Mouse (Mus musculus): ENCODE measurements around the gene Pkig.
"Not testable (repeated sequence)": the region's sequence is repeated elsewhere in the genome, so short reads cannot be mapped to it uniquely, and the experiment has no call there.

Pkig gene

GRCm38 (mm10) chr2:163657975-163658886 lies at the start of gene Pkig:
TSS of gene Pkig (plus strand) at chr2:163658386.
- DNase-seq (ENCODE audit: low read depth, low spot score): peak; percentile 92

- DNase-seq (ENCODE audit: low read depth, low spot score): no peak
Measured at GRCm38 (mm10) chr2:163609281-163609975, 48.8 kb upstream of the Pkig start.

DNA sequence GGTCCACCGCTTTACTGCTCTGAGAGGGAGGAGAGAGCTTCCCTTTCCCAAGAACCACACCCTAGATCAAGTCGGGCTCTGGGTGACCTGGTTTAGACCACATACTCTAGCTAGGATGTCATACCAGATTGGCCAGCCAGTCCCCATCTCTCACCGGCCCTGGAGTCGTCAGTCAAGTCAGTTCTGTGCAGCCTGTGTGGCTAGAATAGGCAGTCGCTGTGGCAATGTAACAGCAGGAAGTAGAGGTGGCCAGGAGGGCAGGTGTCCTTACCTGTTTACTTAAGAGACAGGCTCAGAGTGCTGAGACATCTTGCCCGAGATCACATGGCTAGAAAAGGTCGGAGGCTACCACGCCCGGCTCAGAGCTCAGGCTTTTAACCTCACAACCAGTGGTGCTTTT lies 47.0 kb upstream of the Pkig start:
- DNase-seq (ENCODE audit: low read depth, low spot score): peak; percentile 32

DNA sequence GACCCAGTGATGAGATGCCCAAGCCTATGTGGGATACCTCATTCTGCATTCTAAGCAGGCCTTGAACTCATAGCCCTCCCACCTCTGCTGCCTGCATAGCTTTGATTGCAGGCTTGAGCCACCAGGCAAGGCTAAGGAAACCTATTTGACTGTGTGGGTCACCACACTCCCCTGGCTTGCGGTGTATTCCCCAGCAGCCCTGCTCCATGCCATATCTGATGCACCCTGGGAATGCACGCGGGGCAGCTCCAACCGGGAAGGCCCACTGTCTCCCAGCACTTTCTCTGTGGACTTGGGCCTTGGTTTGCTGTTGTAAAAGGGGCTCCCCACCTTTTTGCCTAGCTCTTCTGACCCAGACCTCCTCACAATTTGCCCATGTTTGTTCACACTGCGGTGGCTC lies 45.0 kb upstream of the Pkig start:
- no peak for DNase-seq (ENCODE audit: low read depth, low spot score)

DNA sequence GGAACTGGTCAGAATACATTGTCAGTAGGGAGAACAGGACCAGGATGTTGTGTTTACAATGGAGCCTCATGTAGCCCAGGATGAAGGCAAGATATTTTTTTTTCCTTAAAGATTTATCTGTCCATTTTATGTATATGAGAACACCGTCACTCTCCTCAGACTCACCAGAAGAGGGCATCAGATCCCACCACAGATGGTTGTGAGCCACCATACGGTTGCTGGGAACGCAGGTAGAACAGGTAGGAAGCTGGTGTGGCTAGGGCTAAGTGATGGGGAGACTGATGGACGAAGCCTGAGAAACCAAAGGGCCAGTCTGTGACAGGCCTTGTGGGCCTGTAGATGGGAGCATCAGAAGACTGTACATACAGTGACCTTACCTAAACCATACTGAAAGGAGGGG lies 44.2 kb upstream of the Pkig start:
- DNase-seq (ENCODE audit: low read depth, low spot score): no peak

- no peak for DNase-seq (ENCODE audit: low read depth, low spot score)
Measured at GRCm38 (mm10) chr2:163615401-163615800, 42.8 kb upstream of the Pkig start.

GRCm38 (mm10) chr2:163615906-163616651 lies 42.1 kb upstream of the Pkig start:
- DNase-seq (ENCODE audit: low read depth, low spot score): no peak

- DNase-seq (ENCODE audit: low read depth, low spot score): no peak
Measured at GRCm38 (mm10) chr2:163616652-163617227, 41.4 kb upstream of the Pkig start.

DNA sequence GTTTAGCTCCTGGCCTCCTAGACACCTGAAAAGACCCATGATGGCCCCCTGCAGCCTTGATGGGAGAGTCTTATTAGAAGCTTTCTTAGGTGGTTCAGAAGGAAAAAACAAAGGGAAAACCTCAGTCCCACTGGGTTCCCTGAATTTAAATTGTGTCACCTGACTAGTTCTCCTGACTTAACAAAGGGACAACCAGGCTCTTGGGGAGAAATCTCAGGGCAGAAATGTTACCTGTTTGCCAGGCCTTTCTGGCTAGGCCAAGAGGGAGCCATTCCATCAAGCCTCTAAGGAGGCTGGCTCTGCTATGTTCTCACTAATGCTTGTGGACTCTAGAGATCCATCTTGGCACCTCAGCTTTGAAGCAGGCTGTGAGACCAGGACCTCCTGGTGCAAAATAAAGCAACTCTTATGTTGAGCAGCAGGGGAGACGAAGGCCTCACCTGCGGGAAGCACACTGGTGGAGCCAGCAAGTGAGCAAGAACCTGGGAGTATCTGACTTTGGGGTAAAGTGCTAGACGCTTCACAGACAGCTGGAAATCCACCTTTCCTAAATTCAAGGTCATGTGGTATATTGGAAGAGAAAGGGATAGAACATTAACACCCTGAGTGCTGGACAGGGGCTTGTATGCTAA lies 40.8 kb upstream of the Pkig start:
- no peak for DNase-seq (ENCODE audit: low read depth, low spot score)

GRCm38 (mm10) chr2:163617874-163618273 lies 40.3 kb upstream of the Pkig start:
- no peak for DNase-seq (ENCODE audit: low read depth, low spot score)

GRCm38 (mm10) chr2:163620451-163620850 lies 37.7 kb upstream of the Pkig start:
- DNase-seq (ENCODE audit: low read depth, low spot score): no peak

DNA sequence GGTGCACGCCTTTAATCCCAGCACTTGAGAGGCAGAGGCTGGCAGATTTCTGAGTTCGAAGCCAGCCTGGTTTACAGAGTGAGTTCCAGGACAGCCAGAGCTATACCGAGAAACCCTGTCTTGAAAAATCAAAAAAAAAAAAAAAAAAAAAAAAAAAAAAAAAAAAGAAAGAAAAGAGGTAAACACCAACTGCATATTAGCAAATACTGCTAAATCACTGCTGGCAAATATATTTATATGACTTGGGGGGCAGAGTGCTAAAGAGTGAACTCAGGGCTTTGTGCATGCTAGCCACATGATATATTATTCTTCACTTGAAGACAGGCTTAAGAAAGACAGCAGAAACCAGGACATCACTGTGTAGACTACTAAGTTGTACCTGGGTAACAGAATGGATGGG lies 36.8 kb upstream of the Pkig start:
- not testable (repeated sequence) for DNase-seq (ENCODE audit: low read depth, low spot score)

- no peak for DNase-seq (ENCODE audit: low read depth, low spot score)
Measured at GRCm38 (mm10) chr2:163631223-163631622, 27.0 kb upstream of the Pkig start.

DNA sequence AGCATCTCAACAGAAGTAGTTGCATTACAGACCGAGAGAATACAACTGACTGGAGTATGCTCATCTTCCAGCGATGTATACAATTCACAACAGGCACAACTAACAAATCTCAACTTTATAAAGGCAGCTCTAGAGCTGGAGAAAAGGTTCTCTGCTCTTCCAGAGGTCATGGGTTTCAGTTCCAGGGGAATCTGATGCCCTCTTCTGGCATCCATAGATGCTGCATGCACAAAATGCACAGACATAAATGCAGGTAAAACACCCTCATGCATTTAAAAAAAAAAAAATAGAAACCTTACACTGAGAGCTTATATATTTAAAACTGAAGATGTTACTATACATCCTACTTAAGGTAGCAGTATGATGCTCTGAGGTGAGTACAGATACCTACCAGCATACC lies 26.5 kb upstream of the Pkig start:
- DNase-seq (ENCODE audit: low read depth, low spot score): peak; percentile 46

DNA sequence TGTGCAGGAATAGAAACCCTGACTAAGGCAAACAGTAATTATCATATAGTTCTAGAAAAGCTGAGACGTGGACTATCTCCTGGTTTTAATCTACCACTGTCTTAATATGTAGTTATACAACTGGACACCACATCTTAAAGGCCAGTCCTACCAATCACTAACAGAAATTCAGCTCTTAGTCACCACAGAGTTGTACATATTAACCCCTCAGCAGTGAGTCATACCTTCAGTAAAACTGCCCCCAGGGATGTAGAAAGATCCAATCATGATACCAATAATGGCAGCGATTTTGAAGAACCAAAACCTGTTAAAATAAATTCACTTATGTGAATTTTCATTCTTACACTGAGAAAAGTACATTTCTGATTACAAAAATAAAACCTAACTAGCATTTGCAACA lies 24.0 kb upstream of the Pkig start:
- no peak for DNase-seq (ENCODE audit: low read depth, low spot score)

GRCm38 (mm10) chr2:163636057-163636456 lies 22.1 kb upstream of the Pkig start:
- DNase-seq (ENCODE audit: low read depth, low spot score): no peak

DNA sequence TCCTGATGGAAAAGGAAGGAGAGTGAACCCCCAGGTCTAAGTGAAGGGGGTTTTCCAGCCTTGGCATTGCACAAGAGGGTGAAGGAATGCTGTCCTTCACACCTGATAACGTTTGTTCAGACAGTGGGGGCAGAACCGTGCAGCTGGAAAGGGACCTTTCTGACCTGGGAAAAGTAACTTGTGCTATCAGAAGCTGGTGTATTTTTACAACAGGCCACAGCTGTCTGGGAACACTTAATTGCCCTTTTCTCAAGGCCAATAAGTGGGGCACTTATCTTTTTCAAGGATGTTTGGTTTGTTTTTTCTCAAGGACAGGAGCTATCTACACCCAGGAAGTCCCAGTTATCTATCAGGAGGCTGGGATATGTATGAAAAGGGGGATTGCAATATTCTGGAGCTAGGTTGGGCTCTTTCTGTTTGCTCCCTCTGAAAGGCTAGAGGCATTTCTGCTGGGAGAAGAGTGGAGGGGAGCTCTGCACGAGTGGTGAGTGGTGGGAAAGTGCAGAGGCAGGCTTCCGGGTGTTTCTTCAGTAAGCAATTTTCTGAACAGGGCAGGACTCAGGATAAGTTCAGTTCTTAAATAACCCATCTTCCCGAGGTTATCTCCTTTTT lies 20.4 kb upstream of the Pkig start:
- no peak for DNase-seq (ENCODE audit: low read depth, low spot score)

DNA sequence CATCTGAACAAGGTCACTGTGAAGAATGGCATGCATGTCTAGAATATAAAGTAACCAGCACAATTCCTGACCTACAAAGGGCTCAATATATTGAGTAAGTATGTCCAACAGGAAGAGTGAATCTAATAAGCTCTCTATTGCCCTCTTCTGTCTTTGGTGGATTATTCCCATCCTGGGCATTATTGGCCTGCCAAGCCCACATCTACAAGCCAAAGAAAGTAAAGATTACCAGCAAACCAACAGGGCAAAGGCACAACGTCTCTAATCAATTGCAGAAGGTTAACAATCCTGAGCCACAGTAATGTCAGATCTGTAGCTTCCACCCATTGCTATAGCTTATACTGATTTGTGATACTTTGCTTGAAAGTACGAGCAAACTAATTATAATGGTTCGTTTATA lies 17.7 kb upstream of the Pkig start:
- no peak for DNase-seq (ENCODE audit: low read depth, low spot score)

DNA sequence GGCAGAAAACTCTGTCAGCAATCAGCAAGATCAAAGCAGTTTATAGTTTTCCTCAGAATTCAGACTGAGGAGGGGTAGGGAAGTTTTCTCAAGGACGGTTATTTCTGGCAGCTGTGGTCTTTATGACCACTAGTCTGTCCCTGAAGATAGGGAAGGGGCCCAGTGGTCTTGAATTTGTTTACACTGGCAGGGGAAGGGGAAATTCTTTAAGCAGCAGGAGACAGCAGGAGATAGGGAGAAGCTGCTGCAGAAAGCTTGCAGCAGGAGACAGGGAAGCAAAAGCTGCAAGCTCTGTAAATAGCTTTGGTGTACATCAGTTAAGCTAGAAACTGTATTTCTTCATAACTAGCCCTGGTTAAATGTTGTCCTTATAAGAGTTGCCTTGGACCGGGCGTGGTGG lies 16.5 kb upstream of the Pkig start:
- DNase-seq (ENCODE audit: low read depth, low spot score): no peak

DNA sequence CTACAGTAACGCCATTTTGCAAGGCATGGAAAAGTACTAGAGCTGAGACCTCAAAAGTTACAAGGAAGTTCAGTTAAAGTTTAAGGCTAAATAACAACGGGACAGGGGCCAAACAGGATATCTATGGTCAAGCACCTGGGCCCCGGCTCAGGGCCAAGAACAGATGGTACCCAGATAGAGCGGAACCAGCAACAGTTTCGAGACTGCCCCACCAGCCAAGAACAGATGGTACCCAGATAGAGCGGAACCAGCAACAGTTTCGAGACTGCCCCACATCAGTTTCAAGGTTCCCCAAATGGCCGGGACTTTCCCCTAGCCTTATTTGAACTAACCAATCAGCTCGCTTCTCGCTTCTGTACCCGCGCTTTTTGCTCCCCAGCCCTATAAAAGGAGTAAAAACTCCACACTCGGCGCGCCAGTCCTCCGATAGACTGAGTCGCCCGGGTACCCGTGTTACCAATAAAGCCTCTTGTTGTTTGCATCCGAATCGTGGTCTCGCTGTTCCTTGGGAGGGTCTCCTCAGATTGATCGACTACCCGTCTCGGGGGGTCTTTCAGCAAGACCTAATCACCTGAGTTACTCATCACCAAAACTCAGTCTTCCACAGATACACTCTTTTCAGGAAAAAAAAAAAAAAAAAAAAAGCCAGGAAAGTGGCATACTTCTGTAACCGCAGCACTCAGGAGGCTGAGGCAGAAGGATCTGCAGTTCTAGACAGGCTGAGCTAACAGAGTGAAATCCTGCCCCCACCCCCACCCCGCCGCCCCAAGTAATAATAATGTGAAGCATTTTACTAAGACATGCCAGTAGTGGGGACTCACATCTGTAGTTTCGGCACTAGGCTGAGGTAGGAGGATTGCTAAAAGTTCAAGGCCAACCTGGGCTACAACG lies 15.3 kb upstream of the Pkig start:
- no peak for DNase-seq (ENCODE audit: low read depth, low spot score)
